In the genomic region with DNA sequence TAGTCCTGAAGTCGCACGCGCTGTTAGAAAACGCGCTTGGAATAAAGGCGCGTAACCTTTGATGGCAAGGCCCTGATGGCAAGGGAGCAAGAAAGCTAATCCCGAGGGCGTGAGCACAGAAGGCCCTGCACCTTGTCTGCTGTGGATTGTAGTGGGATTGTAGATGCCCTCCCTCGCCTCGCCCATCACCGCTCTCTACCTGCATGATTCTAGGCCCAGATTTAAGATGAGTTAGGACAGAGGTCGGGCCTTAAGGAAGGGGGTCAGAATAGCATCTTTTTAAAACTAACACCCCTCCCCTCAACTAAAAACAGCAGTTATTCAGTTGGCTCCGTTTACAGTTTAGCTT, we compare ENCODE assay signal across 8 mouse cellular contexts. TPM values are rescaled to one million over a fixed set of nuclear protein-coding genes. Genes with fewer than 3 reads are reported as not detected.
DNase-seq lines count a peak whose midpoint lies in the region; ATAC-seq and TF ChIP-seq lines count a peak whose summit lies in the region.

No protein-coding gene starts in this region.

- no peaks in the 10 kb centered on the region for H3K9me3 ChIP-seq in kidney, embryonic 16.5 days (ENCODE audit: low read length)
- H3K9me3 ChIP-seq in hindbrain, postnatal 0 days (ENCODE audit: low read length) = no peaks in the 10 kb centered on the region
- no peaks in the 10 kb centered on the region for H3K9me3 ChIP-seq in midbrain, postnatal 0 days (ENCODE audit: low read length)

- ATAC-seq in kidney, embryonic 16.5 days (ENCODE audit: low FRiP score, low TSS enrichment) = peak; percentile 70
- peak; percentile 73; the same call in 1 of the 2 replicates for ATAC-seq in hindbrain, postnatal 0 days
- peak; percentile 62; the same call in 1 of the 2 replicates for ATAC-seq in midbrain, postnatal 0 days (ENCODE audit: low FRiP score)

- 1% methylated on average over 14 of the region's 14 CpGs for WGBS in kidney, embryonic 16.5 days
- WGBS in hindbrain, postnatal 0 days = under 1% methylated on average over 14 of the region's 14 CpGs
- WGBS in midbrain, postnatal 0 days = 2% methylated on average over 14 of the region's 14 CpGs

- H3K9ac ChIP-seq in kidney, embryonic 16.5 days (replicated peaks; ENCODE audit: low read length) = peak overlapping the region; percentile 87
- H3K9ac ChIP-seq in hindbrain, postnatal 0 days (replicated peaks; ENCODE audit: low read length) = peak overlapping the region; percentile 91
- peak overlapping the region; percentile 50 for H3K9ac ChIP-seq in midbrain, postnatal 0 days (replicated peaks; ENCODE audit: low read length, poor library complexity, severe bottlenecking)

- no peak for TF ChIP-seq CTCF in cortical plate, adult 2 months (IDR thresholded peaks at IDR 0.05; ENCODE audit: extremely low read depth, insufficient read depth, low read length)
- TF ChIP-seq CTCF in hindbrain, postnatal 0 days (IDR thresholded peaks at IDR 0.05; ENCODE audit: low read depth) = no peak
- no peak for TF ChIP-seq CTCF in midbrain, postnatal 0 days (IDR thresholded peaks at IDR 0.05)

- DNase-seq in kidney, postnatal 25 days = no peak
- no peak for DNase-seq in hindbrain, postnatal 0 days (ENCODE audit: low spot score)
- no peak for DNase-seq in midbrain, postnatal 0 days (ENCODE audit: low spot score)
- DNase-seq in thymus, postnatal 0 days (ENCODE audit: low spot score) = no peak
- DNase-seq in spleen, adult 12 weeks (ENCODE audit: low spot score) = no peak
- no peak for DNase-seq in ovary, postnatal 14 days (ENCODE audit: low spot score)

- TF ChIP-seq POLR2A in cortical plate, adult 2 months (IDR thresholded peaks at IDR 0.05; ENCODE audit: extremely low read depth, insufficient read depth, low read length) = no peak

- peaks cover 8% of the 10 kb centered on the region for H3K36me3 ChIP-seq in kidney, embryonic 16.5 days (ENCODE audit: insufficient read depth, low read length)
- H3K36me3 ChIP-seq in hindbrain, postnatal 0 days (ENCODE audit: insufficient read depth, low read length) = no peaks in the 10 kb centered on the region
- no peaks in the 10 kb centered on the region for H3K36me3 ChIP-seq in midbrain, postnatal 0 days (ENCODE audit: insufficient read depth, low read length)

- peak overlapping the region; percentile 64 for H3K4me3 ChIP-seq in kidney, embryonic 16.5 days (ENCODE audit: low read length)
- H3K4me3 ChIP-seq in cortical plate, adult 2 months (ENCODE audit: insufficient read depth, low read length) = peak overlapping the region; percentile 94
- peak overlapping the region; percentile 97 for H3K4me3 ChIP-seq in hindbrain, postnatal 0 days (ENCODE audit: low read length)
- H3K4me3 ChIP-seq in midbrain, postnatal 0 days (ENCODE audit: low read depth, low read length) = peak overlapping the region; percentile 92

- peak overlapping the region; percentile 81 for H3K4me2 ChIP-seq in kidney, embryonic 16.5 days (replicated peaks; ENCODE audit: low read depth, low read length)
- H3K4me2 ChIP-seq in hindbrain, postnatal 0 days (ENCODE audit: low read depth, low read length) = peak overlapping the region; percentile 59
- peak overlapping the region; percentile 49 for H3K4me2 ChIP-seq in midbrain, postnatal 0 days (ENCODE audit: low read depth, low read length, poor library complexity, severe bottlenecking)

- no peaks in the 10 kb centered on the region for H3K27me3 ChIP-seq in kidney, embryonic 16.5 days (ENCODE audit: insufficient read depth, low read length)
- H3K27me3 ChIP-seq in hindbrain, postnatal 0 days (ENCODE audit: insufficient read depth, low read length) = no peaks in the 10 kb centered on the region
- H3K27me3 ChIP-seq in midbrain, postnatal 0 days (ENCODE audit: insufficient read depth, low read length) = no peaks in the 10 kb centered on the region

- H3K4me1 ChIP-seq in kidney, embryonic 16.5 days (ENCODE audit: insufficient read depth, low read length) = peaks cover 33% of the 10 kb centered on the region
- peaks cover 6% of the 10 kb centered on the region for H3K4me1 ChIP-seq in cortical plate, adult 2 months (ENCODE audit: control insufficient read depth, insufficient read depth, low read length)
- peaks cover 19% of the 10 kb centered on the region for H3K4me1 ChIP-seq in hindbrain, postnatal 0 days (ENCODE audit: insufficient read depth, low read length)
- peaks cover 13% of the 10 kb centered on the region for H3K4me1 ChIP-seq in midbrain, postnatal 0 days (ENCODE audit: insufficient read depth, low read length)

- peak overlapping the region; percentile 74 for H3K27ac ChIP-seq in kidney, embryonic 16.5 days (ENCODE audit: low read length)
- peak overlapping the region; percentile 18; the same call in 1 of the 2 replicates for H3K27ac ChIP-seq in cortical plate, adult 2 months (ENCODE audit: insufficient read depth, low read length)
- peak overlapping the region; percentile 91 for H3K27ac ChIP-seq in hindbrain, postnatal 0 days
- H3K27ac ChIP-seq in midbrain, postnatal 0 days (ENCODE audit: low read depth, low read length) = peak overlapping the region; percentile 85

RNA-seq across cellular contexts. Expression of a gene that starts 0.3 kb away (rescaled TPM):
- polyA plus RNA-seq in kidney, embryonic 16.5 days (2015; fragmentation: Nextera tagmentation; extraction: Ambion mirVana) = 130 and 139 TPM in 2 replicates
- 149 and 169 TPM in 2 replicates for polyA plus RNA-seq in cortical plate, adult 2 months (2012; rRNA removed)
- 118 and 134 TPM in 2 replicates for total RNA-seq in hindbrain, postnatal 0 days (2014; rRNA removed)
- polyA plus RNA-seq in hindbrain, postnatal 0 days (2015; fragmentation: Nextera tagmentation; extraction: Ambion mirVana) = 90.9 and 91.1 TPM in 2 replicates
- total RNA-seq in midbrain, postnatal 0 days (2014; rRNA removed) = 88.7 and 128 TPM in 2 replicates
- 89.3 and 93.3 TPM in 2 replicates for polyA plus RNA-seq in midbrain, postnatal 0 days (2015; fragmentation: Nextera tagmentation; extraction: Ambion mirVana)
- 45.0 and 51.9 TPM in 2 replicates for polyA plus RNA-seq in thymus, postnatal 0 days (2015; fragmentation: Nextera tagmentation; extraction: Ambion mirVana)

RNA-seq across cellular contexts. Expression of a gene that starts 55.6 kb away (rescaled TPM):
- 47.1 and 50.8 TPM in 2 replicates for polyA plus RNA-seq in kidney, embryonic 16.5 days (2015; fragmentation: Nextera tagmentation; extraction: Ambion mirVana)
- 219 and 220 TPM in 2 replicates for polyA plus RNA-seq in cortical plate, adult 2 months (2012; rRNA removed)
- total RNA-seq in hindbrain, postnatal 0 days (2014; rRNA removed) = 158 and 165 TPM in 2 replicates
- polyA plus RNA-seq in hindbrain, postnatal 0 days (2015; fragmentation: Nextera tagmentation; extraction: Ambion mirVana) = 160 and 161 TPM in 2 replicates
- 129 and 133 TPM in 2 replicates for total RNA-seq in midbrain, postnatal 0 days (2014; rRNA removed)
- 141 and 146 TPM in 2 replicates for polyA plus RNA-seq in midbrain, postnatal 0 days (2015; fragmentation: Nextera tagmentation; extraction: Ambion mirVana)
- 11.0 and 14.5 TPM in 2 replicates for polyA plus RNA-seq in thymus, postnatal 0 days (2015; fragmentation: Nextera tagmentation; extraction: Ambion mirVana)

Comparison
In these comparisons a context has a peak if more than half of its experiments do, and no peak if none do; other contexts are left out.
1. H3K27ac ChIP-seq: peak in every context shown above with its lines; median percentile 91 in hindbrain, postnatal 0 days; 85 in midbrain, postnatal 0 days; 74 in kidney, embryonic 16.5 days; 18 in cortical plate, adult 2 months.